Mouse (Mus musculus): ENCODE data around the gene Tssk1.
A peak's percentile ranks its signal among the peaks of the same experiment; 100 is the strongest.

The Tssk1 gene

GRCm38 (mm10) chr16:17911052-17911595 lies 17.1 kb downstream of the Tssk1 start, which contains the start of gene Ess2:
Gene Ess2 (minus strand): TSS chr16:17911348.
- peak; percentile 95 for DNase-seq

DNA sequence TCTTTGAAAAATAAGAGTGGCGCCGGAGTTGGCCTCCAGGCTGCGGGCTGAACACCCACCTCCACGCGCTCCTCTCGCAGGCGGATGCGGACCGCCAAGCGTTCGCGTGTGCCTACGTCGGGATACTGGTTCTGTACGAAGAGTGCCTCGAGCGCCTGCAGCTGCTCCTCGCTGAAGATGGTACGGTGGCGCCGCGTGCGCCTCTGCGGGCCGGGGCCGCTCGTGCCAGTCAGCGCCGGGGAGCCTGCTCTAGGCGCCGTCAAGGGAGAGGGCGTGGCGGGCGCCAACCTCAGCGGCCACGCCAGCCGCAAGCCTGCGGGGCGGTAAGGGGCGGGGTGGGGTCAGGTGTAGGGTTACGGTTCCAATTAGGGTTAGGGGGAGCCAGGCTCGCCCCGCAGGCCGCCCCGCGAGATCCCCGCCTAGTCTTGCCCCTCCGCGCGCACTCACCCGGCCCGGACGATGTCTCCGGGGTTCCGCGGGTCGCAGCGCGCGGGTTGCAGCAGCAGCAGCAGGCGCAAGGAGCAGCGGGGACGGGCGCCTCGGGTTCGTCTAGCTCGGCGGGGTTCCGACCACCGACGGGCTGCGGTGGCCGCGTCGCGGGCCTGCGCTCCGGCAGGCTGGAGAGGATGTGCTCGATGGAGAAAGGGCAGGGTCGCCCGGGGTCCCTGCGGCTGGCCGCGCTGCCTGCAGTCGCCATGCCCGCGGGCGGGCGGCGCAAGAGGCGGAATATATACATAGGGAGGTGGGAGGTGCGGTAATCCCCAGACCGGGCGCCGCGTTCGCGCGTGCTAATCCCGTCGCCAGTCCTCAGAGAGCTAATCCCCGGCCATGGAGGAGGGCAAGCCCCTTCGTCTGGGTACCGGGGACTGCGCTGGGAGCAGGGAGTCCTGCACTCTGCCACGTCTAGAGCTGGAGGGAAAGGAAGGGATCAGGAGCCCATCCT lies 20.6 kb downstream of the Tssk1 start, which contains the start of gene Gsc2:
Gene Gsc2, minus strand, starts transcription at position 753 of the 943 bp plus-strand sequence.
- DNase-seq = no peak

DNA sequence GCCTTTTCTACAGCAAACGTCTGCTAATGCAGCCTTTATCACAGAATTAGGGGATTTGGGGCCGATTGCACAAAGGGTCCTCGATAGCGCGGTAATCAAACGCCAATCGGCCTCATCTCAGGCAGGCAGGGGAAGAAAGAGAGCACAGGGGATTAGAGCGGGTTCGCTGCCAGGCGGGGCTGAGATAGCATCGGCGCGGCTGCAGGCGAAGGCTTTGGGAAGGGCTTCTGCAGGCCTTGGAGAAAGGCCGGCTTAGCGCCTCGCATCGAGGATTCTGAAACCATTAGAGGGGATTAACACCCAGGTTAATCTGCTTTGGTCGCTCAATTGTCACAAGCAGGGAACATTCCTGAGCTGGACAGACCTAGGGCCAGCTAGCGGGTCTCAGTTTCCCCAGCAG lies 26.6 kb downstream of the Tssk1 start:
- no peak for DNase-seq

GRCm38 (mm10) chr16:17921325-17922162 lies 27.5 kb downstream of the Tssk1 start:
- DNase-seq = peak; percentile 96

- no peak for DNase-seq
These were observed 28.1 kb downstream of the Tssk1 start for GRCm38 (mm10) chr16:17922163-17922538.

GRCm38 (mm10) chr16:17927351-17928082 lies 33.5 kb downstream of the Tssk1 start:
- DNase-seq = no peak

DNA sequence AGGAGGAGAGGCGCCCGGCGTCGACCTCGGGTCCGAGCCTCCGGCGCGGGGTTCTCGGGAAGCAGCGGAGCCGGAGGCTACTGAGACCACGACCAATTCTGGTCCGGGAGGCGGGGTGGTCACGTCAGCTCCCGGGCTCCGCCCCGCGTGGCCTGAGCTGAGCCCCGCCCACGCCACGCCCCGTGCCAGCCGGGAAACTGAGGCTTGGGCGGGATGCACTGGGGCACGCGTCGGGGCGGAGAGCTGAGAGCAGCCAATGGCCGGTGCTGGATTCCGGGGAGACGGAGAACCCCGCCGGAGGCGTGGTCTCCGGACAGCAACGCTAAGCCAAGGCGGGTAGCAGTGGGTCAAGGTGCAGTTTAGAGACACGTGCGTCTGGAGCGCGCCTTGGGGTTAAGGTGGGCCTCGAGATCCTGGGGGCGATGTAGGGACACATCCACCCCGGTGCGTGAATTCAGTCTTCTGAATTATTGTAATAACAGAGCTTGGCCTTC lies 34.1 kb downstream of the Tssk1 start, which contains the start of gene Slc25a1:
Gene Slc25a1, minus strand, starts transcription at position 133 of the 494 bp plus-strand sequence.
- peak; percentile 73 for DNase-seq

GRCm38 (mm10) chr16:17928627-17929104 lies 34.6 kb downstream of the Tssk1 start:
- DNase-seq = peak; percentile 69

DNA sequence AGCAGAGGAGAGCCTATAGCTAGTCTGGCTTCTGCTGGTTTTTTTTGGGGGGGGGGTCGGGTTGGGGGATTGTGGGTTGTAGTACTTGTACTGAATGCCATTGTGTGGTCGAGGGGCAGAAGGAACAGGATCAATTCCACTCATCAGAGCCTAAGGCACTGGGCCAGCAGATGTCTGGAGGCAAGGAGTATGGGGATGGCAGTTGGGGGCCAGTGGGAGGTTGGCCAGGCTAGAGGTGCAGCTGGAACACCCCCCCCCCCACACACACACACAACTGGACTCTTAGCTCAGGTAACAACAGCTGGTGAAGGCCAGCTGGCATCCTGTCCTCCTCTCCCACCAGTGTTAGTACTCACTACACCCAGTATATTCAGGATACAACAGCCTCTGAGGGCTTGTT lies 35.2 kb downstream of the Tssk1 start:
- DNase-seq = peak; percentile 38

GRCm38 (mm10) chr16:17929631-17930030 lies 35.6 kb downstream of the Tssk1 start:
- DNase-seq = peak; percentile 41

- no peak for DNase-seq
These were observed 38.0 kb downstream of the Tssk1 start for GRCm38 (mm10) chr16:17931906-17932460.

GRCm38 (mm10) chr16:17933594-17934444 lies 39.8 kb downstream of the Tssk1 start:
- no peak for DNase-seq

DNA sequence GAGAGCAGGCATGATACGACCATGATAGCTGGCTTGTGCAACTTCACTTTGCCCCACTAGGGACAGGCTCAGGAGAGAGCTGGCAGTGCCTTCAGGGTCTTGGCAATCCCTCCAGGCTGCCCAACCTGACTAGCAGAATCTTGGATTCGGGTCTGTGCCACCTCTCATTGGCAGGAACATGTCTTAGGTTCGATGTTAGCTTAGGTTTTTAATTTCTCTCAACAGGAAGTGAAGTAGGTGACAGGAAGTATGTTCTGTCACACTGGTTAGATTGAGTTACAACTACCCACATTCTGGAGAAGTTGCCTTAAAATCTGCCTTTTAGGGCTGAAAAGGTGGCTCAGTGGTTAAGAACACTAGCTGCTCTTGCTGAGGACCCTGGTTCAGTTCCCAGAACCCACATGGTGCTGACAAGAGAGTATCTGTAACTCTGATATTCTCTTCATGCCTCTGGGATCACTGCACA lies 40.5 kb downstream of the Tssk1 start:
- no peak for DNase-seq

DNA sequence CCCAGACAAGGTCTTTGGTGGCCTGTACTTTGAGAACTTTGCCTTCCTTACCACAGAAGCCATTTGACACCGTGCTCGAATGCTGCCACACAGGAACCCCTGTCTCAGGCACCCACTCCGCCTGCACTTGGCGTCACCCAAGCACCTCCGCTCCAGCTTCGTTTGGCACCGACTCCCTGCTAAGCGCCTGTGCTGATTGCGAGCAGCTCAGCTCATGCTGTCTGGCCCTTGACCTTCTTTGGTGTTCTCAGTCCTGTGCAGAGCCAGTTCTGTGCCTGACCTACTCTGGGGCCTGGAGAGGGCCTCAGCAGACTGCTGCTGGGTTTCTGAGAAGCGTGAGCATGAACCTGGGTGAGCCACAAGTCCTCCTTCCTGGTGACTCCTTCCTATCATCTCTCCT lies 42.8 kb downstream of the Tssk1 start:
- no peak for DNase-seq

DNA sequence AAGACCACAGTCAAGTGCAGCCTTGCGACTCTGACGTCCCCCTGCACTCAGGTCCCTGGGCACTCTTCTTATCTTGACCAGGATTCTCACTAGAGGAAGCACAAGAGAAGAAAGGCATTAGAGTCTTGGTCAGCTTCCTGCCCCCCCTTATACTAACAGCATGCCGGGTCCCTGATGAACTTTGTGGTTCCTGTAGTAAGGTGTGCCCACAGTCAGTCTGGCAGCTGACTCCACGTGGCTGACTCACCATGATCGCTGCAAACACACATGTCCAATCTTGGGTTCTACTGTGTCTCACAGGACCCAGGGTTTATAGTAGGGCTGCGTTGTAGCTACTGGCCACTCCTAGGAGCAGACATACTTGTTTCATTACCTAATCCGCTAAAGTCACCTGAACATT lies 44.2 kb downstream of the Tssk1 start:
- no peak for DNase-seq

DNA sequence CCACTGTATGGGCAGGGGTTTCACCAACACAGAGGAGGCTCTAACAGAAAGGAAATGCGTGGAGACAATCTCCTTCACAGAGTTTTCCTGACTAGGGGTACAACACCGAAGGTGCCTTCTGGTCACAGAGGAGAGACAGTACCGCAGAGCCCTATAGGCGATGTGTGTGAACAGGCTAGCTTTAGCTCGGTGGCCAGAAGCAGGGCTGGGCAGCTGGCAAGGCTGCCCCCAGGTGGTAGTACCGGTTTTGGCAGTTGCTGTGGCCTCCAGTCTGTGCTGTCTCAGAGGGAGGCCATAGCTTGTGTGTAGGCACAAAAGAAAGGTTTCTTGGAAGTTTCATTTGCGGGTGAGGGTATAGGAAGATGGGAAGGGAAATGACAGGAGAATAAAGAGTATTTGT lies 44.8 kb downstream of the Tssk1 start:
- peak; percentile 79 for DNase-seq

GRCm38 (mm10) chr16:17939255-17939751 lies 45.3 kb downstream of the Tssk1 start:
- no peak for DNase-seq

DNA sequence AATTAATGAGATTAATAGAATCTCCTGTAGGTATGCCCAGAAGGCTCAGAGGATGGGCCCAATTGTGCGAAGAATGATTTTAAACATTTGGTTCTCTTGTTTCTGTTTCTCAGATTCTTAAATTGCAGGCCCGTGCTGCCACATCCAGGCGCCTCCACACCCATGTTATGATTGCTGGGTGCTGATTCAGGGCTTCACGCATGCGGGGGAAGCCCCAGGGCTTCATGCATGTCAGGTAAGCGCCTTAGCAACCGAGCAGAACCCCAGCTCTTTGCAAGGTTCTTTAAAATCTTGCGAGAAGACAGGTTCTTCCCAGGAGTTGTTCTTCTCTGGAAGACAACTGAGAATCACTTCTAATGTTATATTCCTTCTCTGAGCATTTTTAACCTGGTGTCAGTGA lies 49.4 kb downstream of the Tssk1 start:
- no peak for DNase-seq

DNA sequence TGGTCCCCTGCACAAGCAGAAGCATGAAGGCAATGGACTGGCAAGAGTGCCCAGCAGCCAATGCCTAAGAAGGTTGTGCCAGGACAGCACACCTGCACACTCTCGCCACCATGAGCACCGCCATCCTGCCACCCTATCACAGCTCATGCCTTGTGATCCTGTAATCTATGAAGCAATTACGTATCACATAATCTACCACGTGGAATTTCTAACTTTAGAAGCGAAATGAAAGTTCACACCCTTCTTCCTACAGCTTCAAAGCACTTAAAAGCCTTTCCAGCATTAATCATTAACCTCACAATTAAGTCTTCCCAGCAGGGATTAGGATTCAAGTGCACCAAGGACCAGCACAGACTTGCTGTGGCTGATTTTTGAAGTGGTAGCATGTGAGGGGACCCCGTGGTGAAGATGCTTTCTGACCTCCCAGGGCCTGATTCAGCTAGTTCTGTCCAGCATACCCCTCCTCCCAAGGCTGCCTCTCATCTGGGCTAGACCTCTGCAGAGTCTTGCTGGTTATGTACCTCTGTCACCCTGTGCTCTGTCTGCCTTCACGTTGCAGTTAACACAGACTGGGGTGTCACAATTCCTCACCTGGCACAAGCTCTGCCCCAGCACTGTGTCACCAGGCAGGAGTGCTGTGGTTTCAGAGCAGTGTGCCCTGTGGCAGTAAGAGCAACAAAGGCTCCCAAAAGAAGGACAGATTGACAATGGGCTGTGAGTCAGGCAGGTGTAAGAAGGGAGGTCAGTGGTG lies 51.2 kb downstream of the Tssk1 start:
- no peak for DNase-seq
